Mouse (Mus musculus): Measurements from ENCODE around the gene Mamstr. TPM values are rescaled to one million over a fixed set of nuclear protein-coding genes. Genes with fewer than 3 reads are reported as not detected.

The Mamstr gene
- polyA plus RNA-seq, 2 experiments = 19.8 to 34.6 TPM

- Histone ChIP-seq H3K27ac (replicated peaks; ENCODE audit: low read depth, low read length) (peak overlapping the region; percentile 82), H3K36me3 (ENCODE audit: control insufficient read depth, insufficient read depth, low read length) (no peaks in the 10 kb centered on the region), H3K4me2 (replicated peaks; ENCODE audit: low read depth, low read length, severe bottlenecking) (peak overlapping the region; percentile 77), H3K9me3 (ENCODE audit: control insufficient read depth, low read length) (no peaks in the 10 kb centered on the region), H3K9ac (ENCODE audit: low read depth, low read length, severe bottlenecking) (peak overlapping the region; percentile 60), H3K27me3 (ENCODE audit: control insufficient read depth, insufficient read depth, low read length) (no peaks in the 10 kb centered on the region), H3K4me3 (replicated peaks; ENCODE audit: low read length) (peak overlapping the region; percentile 43), H3K4me1 (ENCODE audit: control insufficient read depth, insufficient read depth, low read length) (peaks cover 28% of the 10 kb centered on the region)
- WGBS = 1% methylated on average over 28 of the region's 28 CpGs
- peak; percentile 94; the same call in 1 of the 2 replicates for TF ChIP-seq POLR2A (IDR thresholded peaks at IDR 0.05; ENCODE audit: borderline replicate concordance, extremely low read depth, insufficient read depth, insufficient read length)
- DNase-seq (ENCODE audit: low spot score) (peak; percentile 100), ATAC-seq (ENCODE audit: low FRiP score, low read depth) (peak; percentile 91)
Observed at GRCm38 (mm10) chr7:45643441-45644178, 3.8 kb downstream of the Mamstr start.

- H3K36me3 ChIP-seq (ENCODE audit: control insufficient read depth, insufficient read depth, low read length) = no peaks in the 10 kb centered on the region
- DNase-seq (ENCODE audit: low spot score) (peak; percentile 63), ATAC-seq (ENCODE audit: low FRiP score, low read depth) (peak; percentile 10)
- no peaks in the 10 kb centered on the region for H3K27me3 ChIP-seq (ENCODE audit: control insufficient read depth, insufficient read depth, low read length)
- no peak for TF ChIP-seq POLR2A (IDR thresholded peaks at IDR 0.05; ENCODE audit: borderline replicate concordance, extremely low read depth, insufficient read depth, insufficient read length)
- H3K27ac ChIP-seq (replicated peaks; ENCODE audit: low read depth, low read length) = peak overlapping the region; percentile 35
- H3K9ac ChIP-seq (ENCODE audit: low read depth, low read length, severe bottlenecking) = peak overlapping the region; percentile 26; the same call in 1 of the 2 replicates
- H3K4me2 ChIP-seq (replicated peaks; ENCODE audit: low read depth, low read length, severe bottlenecking) = peak overlapping the region; percentile 77
- no peaks in the 10 kb centered on the region for H3K9me3 ChIP-seq (ENCODE audit: control insufficient read depth, low read length)
- H3K4me3 ChIP-seq (replicated peaks; ENCODE audit: low read length) = peak overlapping the region; percentile 43
- peaks cover 28% of the 10 kb centered on the region for H3K4me1 ChIP-seq (ENCODE audit: control insufficient read depth, insufficient read depth, low read length)
- 3% methylated on average over 18 of the region's 18 CpGs for WGBS
Observed at GRCm38 (mm10) chr7:45644183-45644582, 4.4 kb downstream of the Mamstr start.

GRCm38 (mm10) chr7:45644872-45645590, 5.3 kb downstream of the Mamstr start:
- Histone ChIP-seq H3K4me1 (ENCODE audit: control insufficient read depth, insufficient read depth, low read length) (peaks cover 28% of the 10 kb centered on the region), H3K27ac (replicated peaks; ENCODE audit: low read depth, low read length) (no peak overlapping the region), H3K4me3 (replicated peaks; ENCODE audit: low read length) (0 out of 2 replicates have a peak overlapping the region, but pooled peaks have one; percentile 43), H3K27me3 (ENCODE audit: control insufficient read depth, insufficient read depth, low read length) (no peaks in the 10 kb centered on the region), H3K4me2 (replicated peaks; ENCODE audit: low read depth, low read length, severe bottlenecking) (peak overlapping the region; percentile 77; the same call in 1 of the 2 replicates), H3K36me3 (ENCODE audit: control insufficient read depth, insufficient read depth, low read length) (no peaks in the 10 kb centered on the region), H3K9me3 (ENCODE audit: control insufficient read depth, low read length) (no peaks in the 10 kb centered on the region), H3K9ac (ENCODE audit: low read depth, low read length, severe bottlenecking) (no peak overlapping the region)
- no peak for DNase-seq (ENCODE audit: low spot score)
- no peak for ATAC-seq (ENCODE audit: low FRiP score, low read depth)
- WGBS = 68% methylated on average over 6 of the region's 6 CpGs
- TF ChIP-seq POLR2A (IDR thresholded peaks at IDR 0.05; ENCODE audit: borderline replicate concordance, extremely low read depth, insufficient read depth, insufficient read length) = no peak

- DNase-seq (ENCODE audit: low spot score) = no peak
- 81% methylated on average over 7 of the region's 7 CpGs for WGBS
Observed at GRCm38 (mm10) chr7:45645591-45645971, 5.8 kb downstream of the Mamstr start.

GRCm38 (mm10) chr7:45646671-45647070, 6.9 kb downstream of the Mamstr start:
- TF ChIP-seq POLR2A (IDR thresholded peaks at IDR 0.05; ENCODE audit: borderline replicate concordance, extremely low read depth, insufficient read depth, insufficient read length) = no peak
- Histone ChIP-seq H3K9ac (ENCODE audit: low read depth, low read length, severe bottlenecking) (no peak overlapping the region), H3K4me1 (ENCODE audit: control insufficient read depth, insufficient read depth, low read length) (peaks cover 18% of the 10 kb centered on the region), H3K4me2 (replicated peaks; ENCODE audit: low read depth, low read length, severe bottlenecking) (no peak overlapping the region), H3K9me3 (ENCODE audit: control insufficient read depth, low read length) (no peaks in the 10 kb centered on the region), H3K36me3 (ENCODE audit: control insufficient read depth, insufficient read depth, low read length) (no peaks in the 10 kb centered on the region), H3K27me3 (ENCODE audit: control insufficient read depth, insufficient read depth, low read length) (no peaks in the 10 kb centered on the region), H3K4me3 (replicated peaks; ENCODE audit: low read length) (no peak overlapping the region), H3K27ac (replicated peaks; ENCODE audit: low read depth, low read length) (no peak overlapping the region)
- ATAC-seq (ENCODE audit: low FRiP score, low read depth) (no peak), DNase-seq (ENCODE audit: low spot score) (no peak)
- 82% methylated on average over 4 of the region's 4 CpGs for WGBS

More at GRCm38 (mm10) chr7:45645591-45645971, 5.8 kb downstream of the Mamstr start:
- Histone ChIP-seq H3K9ac (ENCODE audit: low read depth, low read length, severe bottlenecking) (no peak overlapping the region), H3K27ac (replicated peaks; ENCODE audit: low read depth, low read length) (no peak overlapping the region), H3K27me3 (ENCODE audit: control insufficient read depth, insufficient read depth, low read length) (no peaks in the 10 kb centered on the region), H3K4me1 (ENCODE audit: control insufficient read depth, insufficient read depth, low read length) (peaks cover 28% of the 10 kb centered on the region), H3K4me3 (replicated peaks; ENCODE audit: low read length) (no peak overlapping the region), H3K4me2 (replicated peaks; ENCODE audit: low read depth, low read length, severe bottlenecking) (no peak overlapping the region), H3K36me3 (ENCODE audit: control insufficient read depth, insufficient read depth, low read length) (no peaks in the 10 kb centered on the region), H3K9me3 (ENCODE audit: control insufficient read depth, low read length) (no peaks in the 10 kb centered on the region)
- ATAC-seq (ENCODE audit: low FRiP score, low read depth) = no peak
- TF ChIP-seq POLR2A (IDR thresholded peaks at IDR 0.05; ENCODE audit: borderline replicate concordance, extremely low read depth, insufficient read depth, insufficient read length) = no peak

Measured in limb, embryonic 14.5 days (tissue).